Mouse (Mus musculus) intestine, embryonic 15.5 days (tissue): Measurements from ENCODE around the gene Sema6d. TPM values are rescaled to one million over a fixed set of nuclear protein-coding genes. Genes with fewer than 3 reads are reported as not detected.
A peak's percentile ranks its signal among the peaks of the same experiment; 100 is the strongest.

ENCODE experiments used
- ATAC-seq: fragments of 200-750 bp; cut with Nextera tagmentation; 2 replicates; pipeline ENCODE4 v1.8.0; 2017; ENCODE audit warnings: moderate TSS enrichment, moderate library complexity
- H3K27ac ChIP-seq: fragments of 300-500 bp; sonication (generic); 2 replicates; pipeline ENCODE4 v1.5.1; 2015; ENCODE audit warnings: mild to moderate bottlenecking, inconsistent platforms
- H3K27me3 ChIP-seq: fragments of 300-500 bp; sonication (generic); replicated peaks from 2 replicates; pipeline ENCODE4 v1.6.1; 2015; ENCODE audit warnings: inconsistent platforms
- H3K36me3 ChIP-seq: fragments of 300-500 bp; sonication (generic); 2 replicates; pipeline ENCODE4 v1.6.1; 2015; ENCODE audit warnings: inconsistent platforms
- H3K4me1 ChIP-seq: fragments of 300-500 bp; sonication (generic); replicated peaks from 2 replicates; pipeline ENCODE4 v1.6.1; 2015; ENCODE audit warnings: inconsistent platforms
- H3K4me2 ChIP-seq: fragments of 300-500 bp; sonication (generic); replicated peaks from 2 replicates; pipeline ENCODE4 v1.6.1; 2015; ENCODE audit warnings: mild to moderate bottlenecking, inconsistent platforms
- H3K4me3 ChIP-seq: fragments of 300-500 bp; sonication (generic); replicated peaks from 2 replicates; pipeline ENCODE4 v1.5.1; 2015; ENCODE audit warnings: inconsistent platforms
- H3K9ac ChIP-seq: fragments of 300-500 bp; sonication (generic); 2 replicates; pipeline ENCODE4 v1.6.1; 2015; ENCODE audit warnings: inconsistent platforms
- H3K9me3 ChIP-seq: fragments of 300-500 bp; sonication (generic); 2 replicates; pipeline ENCODE4 v1.6.1; 2016; ENCODE audit warnings: inconsistent platforms
- WGBS: fragments of 180-500 bp; shearing (Covaris S2); methylation state at CpG from one replicate; pipeline ENCODE4 v1.1.7; 2015; 5-methylcytosine and 5-hydroxymethylcytosine counted together
- polyA plus RNA-seq: library from polyadenylated mRNA; unstranded; fragments of >200 nt; fragmentation: Nextera tagmentation; extraction: Ambion mirVana; gene quantifications from 2 replicates; pipeline ENCODE4 v1.2.1, GENCODE M21; 2015

The Sema6d gene
- polyA plus RNA-seq, 1 experiment from 2014 or later = 11.9 TPM

DNA sequence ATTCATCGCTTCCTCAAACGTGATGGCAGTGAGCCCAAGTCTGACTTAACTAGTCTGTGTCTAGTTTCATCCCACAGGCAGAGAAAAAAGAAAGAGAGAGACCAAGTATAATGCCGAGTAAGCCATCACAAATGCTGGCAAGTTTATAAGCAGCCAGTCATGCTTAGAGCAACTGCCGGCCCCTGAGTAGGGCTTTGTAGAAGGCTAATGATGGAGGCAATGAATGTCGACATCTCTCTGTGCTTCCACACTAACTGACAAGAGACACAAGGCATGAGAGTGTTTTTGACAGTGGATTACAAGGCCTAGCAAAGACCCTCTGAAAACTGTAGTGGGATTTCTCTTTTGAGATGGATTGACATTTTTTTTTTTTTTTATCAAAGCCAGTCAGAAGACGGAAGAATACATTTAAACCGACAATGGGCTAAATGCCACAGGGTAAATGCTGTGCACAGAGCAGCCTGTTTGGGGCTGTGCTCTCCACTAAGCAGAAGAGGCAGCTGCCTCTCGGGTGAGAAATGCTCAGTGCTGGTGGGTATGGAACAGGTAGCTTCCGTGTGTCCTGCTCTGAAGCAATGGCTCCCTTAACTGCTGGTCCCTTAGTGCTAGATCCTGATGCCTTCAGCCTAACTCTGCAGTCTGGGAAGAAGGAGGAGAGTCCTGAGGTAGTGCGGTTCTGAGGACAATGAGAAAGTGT lies 380.7 kb downstream of the Sema6d start:
- Histone ChIP-seq H3K4me1 (peaks cover 11% of the 10 kb centered on the region), H3K9me3 (no peaks in the 10 kb centered on the region), H3K4me2 (no peak overlapping the region), H3K36me3 (no peaks in the 10 kb centered on the region), H3K9ac (no peak overlapping the region), H3K4me3 (no peak overlapping the region), H3K27ac (no peak overlapping the region), H3K27me3 (no peaks in the 10 kb centered on the region)
- no peak for ATAC-seq
- 55% methylated on average over 10 of the region's 10 CpGs for WGBS

DNA sequence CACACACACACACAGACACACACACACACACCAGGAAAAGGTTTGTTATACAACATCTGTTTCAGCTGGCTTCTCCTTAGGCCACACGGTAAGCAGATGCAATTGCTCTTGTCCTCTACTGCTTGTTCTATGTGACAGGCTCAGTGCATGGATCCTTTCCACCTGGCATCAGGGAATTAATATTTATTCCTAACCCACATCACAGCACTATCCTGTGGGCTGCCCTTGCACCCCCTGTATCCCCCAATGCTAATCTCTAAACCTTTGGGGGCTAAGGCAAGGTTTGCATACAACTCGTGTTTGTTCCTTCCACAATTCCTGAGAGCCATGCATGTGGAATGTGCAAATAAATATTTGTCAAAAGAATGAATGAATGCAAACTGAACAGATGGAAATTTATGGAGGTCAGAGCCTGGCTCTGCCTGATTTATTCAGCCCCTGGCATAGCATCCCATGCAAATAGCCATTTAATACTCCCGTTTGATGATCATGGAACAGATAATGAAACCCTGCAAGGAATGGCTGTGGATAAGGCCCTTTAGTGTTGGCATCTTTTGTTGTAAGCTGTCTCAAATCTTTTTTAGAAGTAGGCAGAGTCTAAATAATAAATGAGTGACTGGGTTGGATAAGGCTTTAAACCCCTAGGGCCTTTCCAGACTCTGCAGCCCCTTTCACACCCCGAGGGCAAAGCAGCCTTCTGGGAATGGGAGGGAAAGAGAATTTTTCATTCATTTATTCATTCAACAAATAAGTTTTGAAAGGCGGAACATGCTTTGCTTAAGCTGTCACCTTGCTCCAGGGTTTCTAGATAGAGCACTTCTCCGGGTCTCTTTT lies 383.1 kb downstream of the Sema6d start:
- ATAC-seq = no peak
- Histone ChIP-seq H3K4me2 (no peak overlapping the region), H3K4me3 (no peak overlapping the region), H3K9me3 (no peaks in the 10 kb centered on the region), H3K4me1 (peaks cover 4% of the 10 kb centered on the region; the same call in 1 of the 2 replicates), H3K27ac (no peak overlapping the region), H3K36me3 (no peaks in the 10 kb centered on the region), H3K9ac (no peak overlapping the region), H3K27me3 (no peaks in the 10 kb centered on the region)
- 55% methylated on average over 6 of the region's 6 CpGs for WGBS

DNA sequence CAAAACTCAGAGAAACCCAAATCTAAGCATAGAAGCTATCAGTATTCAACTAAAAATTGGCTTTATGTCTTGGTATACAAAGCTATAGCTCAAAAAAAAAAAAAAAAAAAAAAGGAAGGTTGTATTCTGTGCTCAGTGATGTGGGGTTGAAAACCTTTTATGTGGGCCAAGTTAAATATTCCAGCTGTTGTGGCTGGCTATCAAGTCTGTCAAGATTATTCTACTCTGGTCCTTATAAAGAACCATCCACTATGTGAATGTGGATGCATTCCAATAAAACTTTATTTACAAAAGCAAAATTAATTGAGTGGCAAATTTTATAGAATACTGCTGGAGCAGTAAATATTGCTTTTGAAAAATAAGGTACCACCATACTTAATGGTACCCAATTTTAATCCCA lies 388.1 kb downstream of the Sema6d start:
- H3K4me3 ChIP-seq = no peak overlapping the region
- ATAC-seq = no peak
- H3K27me3 ChIP-seq = no peaks in the 10 kb centered on the region
- H3K4me1 ChIP-seq = no peaks in the 10 kb centered on the region
- H3K27ac ChIP-seq = no peak overlapping the region
- no peaks in the 10 kb centered on the region for H3K9me3 ChIP-seq
- H3K9ac ChIP-seq = no peak overlapping the region
- no peak overlapping the region for H3K4me2 ChIP-seq
- no peaks in the 10 kb centered on the region for H3K36me3 ChIP-seq

DNA sequence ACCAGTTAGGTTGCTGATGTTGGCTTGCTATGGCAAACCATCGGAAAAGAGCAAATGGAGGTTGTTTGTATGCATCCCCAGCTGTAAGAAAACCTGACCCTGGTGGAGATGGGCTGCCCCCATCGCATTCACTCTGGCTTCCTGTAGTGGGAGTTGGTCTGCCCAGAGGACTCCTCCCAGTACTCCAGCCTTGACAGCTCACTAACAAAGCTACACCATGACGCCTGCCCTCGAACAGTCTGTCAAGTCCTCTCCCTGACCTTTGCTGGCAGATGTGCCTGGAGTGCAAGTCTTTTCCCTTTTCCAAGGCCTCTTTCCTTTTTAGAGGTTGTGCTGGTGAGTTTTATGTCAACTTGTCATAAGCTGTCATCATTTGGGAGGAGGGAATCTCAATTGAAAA lies 388.8 kb downstream of the Sema6d start:
- WGBS = 73% methylated on average over 4 of the region's 4 CpGs
- Histone ChIP-seq H3K4me2 (no peak overlapping the region), H3K4me1 (no peaks in the 10 kb centered on the region), H3K27ac (no peak overlapping the region), H3K27me3 (no peaks in the 10 kb centered on the region), H3K4me3 (no peak overlapping the region), H3K36me3 (no peaks in the 10 kb centered on the region), H3K9me3 (no peaks in the 10 kb centered on the region), H3K9ac (no peak overlapping the region)
- ATAC-seq = no peak

DNA sequence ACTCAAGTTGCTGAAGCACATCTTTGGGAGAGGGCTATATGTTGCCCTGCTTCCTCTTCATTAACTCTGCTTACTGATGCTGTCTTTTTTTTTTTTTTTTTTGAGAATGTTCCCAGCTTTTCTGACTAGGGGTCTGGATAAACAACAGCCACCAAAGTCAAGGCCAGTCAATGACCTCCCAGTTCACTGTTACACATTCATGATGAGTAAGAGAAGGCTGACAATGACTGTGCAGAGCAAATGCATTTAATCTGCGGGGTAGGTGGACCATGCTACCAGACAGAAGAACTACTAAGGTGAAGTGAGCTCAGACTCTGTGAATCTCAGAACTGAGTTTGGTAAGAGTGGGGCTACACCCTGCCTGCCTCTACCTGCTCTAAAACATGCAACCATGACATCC lies 396.0 kb downstream of the Sema6d start:
- Histone ChIP-seq H3K36me3 (no peaks in the 10 kb centered on the region), H3K4me3 (no peak overlapping the region), H3K9ac (no peak overlapping the region), H3K4me1 (no peaks in the 10 kb centered on the region), H3K27me3 (no peaks in the 10 kb centered on the region), H3K4me2 (no peak overlapping the region), H3K27ac (no peak overlapping the region), H3K9me3 (no peaks in the 10 kb centered on the region)
- ATAC-seq = no peak
- WGBS = 92% methylated on average over 1 of the region's 1 CpGs

DNA sequence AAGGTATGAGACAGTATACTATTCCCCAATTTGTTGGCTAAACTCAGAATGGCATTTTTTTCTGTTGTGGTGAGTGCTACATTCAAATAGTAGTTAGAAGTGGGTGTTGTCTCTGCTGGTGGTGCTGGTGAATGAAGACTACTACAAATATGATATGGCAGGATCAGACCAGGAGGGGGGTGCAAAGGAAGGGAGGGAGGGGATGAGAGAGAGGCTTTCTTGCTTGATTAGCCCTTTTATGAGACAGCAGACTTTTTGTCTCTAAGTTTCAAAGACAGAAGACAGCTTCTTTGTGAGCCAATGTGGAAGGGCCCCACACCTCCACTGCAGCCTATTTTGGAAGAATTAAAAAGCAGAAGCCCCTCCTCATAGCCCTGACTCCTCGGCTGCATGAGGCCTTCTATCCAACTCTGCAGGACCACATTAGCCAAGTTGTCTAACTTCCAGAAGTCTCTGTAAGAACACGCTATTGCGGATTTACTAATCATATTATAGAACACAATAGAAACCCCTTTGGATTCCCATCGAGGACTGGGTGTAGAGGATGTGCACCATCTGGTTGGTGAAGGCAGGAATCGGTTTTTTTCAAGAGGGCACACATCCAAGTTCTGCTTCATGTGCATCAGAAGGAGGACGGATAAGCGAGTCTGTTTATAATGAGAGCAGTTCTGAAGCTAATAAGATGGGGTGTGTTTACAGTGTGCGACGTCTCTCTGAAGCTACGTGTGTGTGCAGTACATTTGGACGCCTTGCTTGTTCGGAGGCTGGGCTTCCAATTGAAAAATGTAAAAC lies 400.4 kb downstream of the Sema6d start:
- Histone ChIP-seq H3K36me3 (no peaks in the 10 kb centered on the region), H3K4me2 (no peak overlapping the region), H3K9ac (no peak overlapping the region), H3K4me1 (no peaks in the 10 kb centered on the region), H3K27me3 (no peaks in the 10 kb centered on the region), H3K4me3 (no peak overlapping the region), H3K27ac (no peak overlapping the region), H3K9me3 (no peaks in the 10 kb centered on the region)
- peak; percentile 65 for ATAC-seq
- 38% methylated on average over 12 of the region's 12 CpGs for WGBS

DNA sequence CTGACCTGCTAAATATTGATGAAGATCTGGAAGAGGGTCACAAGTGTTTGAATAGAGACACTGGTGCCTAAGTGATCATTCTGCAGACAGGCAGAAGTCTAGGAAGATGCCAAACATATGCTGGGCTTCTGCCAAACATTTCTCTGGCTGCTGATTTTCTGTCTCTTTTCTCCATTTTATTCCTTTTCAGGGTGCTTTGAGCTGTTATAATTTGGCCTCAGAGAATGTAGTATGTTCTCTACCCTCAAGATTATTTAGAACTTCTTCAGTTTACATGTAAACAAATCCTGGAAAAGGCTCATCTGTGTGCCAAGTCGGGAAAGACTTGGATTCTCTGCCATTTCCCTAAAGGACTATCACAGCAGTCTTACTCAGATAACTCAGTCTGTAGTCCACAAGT lies 406.0 kb downstream of the Sema6d start:
- no peaks in the 10 kb centered on the region for H3K36me3 ChIP-seq
- H3K4me1 ChIP-seq = no peaks in the 10 kb centered on the region
- 51% methylated on average over 1 of the region's 1 CpGs for WGBS
- no peaks in the 10 kb centered on the region for H3K27me3 ChIP-seq
- ATAC-seq = no peak
- no peaks in the 10 kb centered on the region for H3K9me3 ChIP-seq
- no peak overlapping the region for H3K4me3 ChIP-seq
- H3K9ac ChIP-seq = no peak overlapping the region
- H3K27ac ChIP-seq = no peak overlapping the region
- no peak overlapping the region for H3K4me2 ChIP-seq

DNA sequence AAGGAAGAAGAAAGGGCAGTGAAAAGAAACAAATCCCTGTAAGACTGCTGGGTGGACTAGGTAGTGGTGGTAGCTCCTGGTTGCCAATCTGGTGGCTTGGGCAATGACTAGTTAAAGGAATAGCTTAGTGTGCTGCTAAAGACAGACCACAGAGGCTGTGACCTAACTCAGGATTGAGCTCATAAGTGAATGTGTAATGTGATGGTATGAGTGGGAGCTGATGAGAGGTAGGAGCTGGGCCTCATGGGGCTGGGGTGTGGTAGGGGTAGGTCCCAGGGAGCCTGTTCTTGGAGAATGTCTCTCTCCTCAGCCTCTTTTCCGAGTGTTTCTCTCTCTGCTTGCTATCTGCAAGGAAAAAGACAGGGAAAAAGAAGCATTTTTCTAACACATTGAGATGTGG lies 409.9 kb downstream of the Sema6d start:
- no peaks in the 10 kb centered on the region for H3K36me3 ChIP-seq
- H3K27me3 ChIP-seq = no peaks in the 10 kb centered on the region
- no peak overlapping the region for H3K9ac ChIP-seq
- H3K4me3 ChIP-seq = no peak overlapping the region
- H3K4me2 ChIP-seq = no peak overlapping the region
- H3K9me3 ChIP-seq = no peaks in the 10 kb centered on the region
- no peak overlapping the region for H3K27ac ChIP-seq
- no peaks in the 10 kb centered on the region for H3K4me1 ChIP-seq
- WGBS = 63% methylated on average over 1 of the region's 1 CpGs
- ATAC-seq = no peak

DNA sequence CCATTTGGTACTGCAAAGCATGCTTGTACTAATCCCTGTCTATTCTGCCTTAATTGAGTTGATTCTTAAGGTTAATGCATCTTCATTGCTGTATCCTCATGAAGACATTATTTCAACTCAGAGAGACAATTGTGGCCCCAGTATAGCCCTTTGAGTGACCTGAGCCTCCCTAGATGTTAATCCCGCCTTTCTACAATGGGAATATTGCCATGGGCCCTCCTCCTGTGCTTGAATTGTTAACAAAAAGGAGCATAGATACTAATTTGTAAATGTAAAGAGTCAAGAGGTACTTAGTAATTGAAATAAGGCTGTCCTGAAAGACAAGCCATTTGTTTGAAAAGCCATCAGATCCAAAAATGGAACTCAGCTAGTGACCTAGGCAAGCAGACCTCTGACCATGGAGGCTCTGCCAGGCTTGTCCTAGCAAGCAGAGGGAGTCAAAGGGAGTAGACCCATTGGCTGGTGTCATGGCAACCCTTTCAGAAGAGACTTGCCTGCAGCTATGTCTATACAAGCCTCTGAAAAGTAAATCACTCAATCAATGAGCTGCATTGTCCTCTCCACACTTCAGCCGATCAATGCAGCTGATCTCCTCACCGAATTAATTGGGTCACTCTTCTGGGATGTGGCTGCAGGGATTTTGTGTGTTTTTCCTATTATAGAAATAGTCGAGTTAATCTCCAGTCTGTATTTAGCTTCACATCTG lies 416.2 kb downstream of the Sema6d start:
- Histone ChIP-seq H3K9ac (no peak overlapping the region), H3K4me1 (no peaks in the 10 kb centered on the region), H3K4me2 (no peak overlapping the region), H3K27me3 (no peaks in the 10 kb centered on the region), H3K4me3 (no peak overlapping the region), H3K36me3 (no peaks in the 10 kb centered on the region), H3K27ac (no peak overlapping the region), H3K9me3 (no peaks in the 10 kb centered on the region)
- ATAC-seq = no peak
- 60% methylated on average over 4 of the region's 4 CpGs for WGBS

DNA sequence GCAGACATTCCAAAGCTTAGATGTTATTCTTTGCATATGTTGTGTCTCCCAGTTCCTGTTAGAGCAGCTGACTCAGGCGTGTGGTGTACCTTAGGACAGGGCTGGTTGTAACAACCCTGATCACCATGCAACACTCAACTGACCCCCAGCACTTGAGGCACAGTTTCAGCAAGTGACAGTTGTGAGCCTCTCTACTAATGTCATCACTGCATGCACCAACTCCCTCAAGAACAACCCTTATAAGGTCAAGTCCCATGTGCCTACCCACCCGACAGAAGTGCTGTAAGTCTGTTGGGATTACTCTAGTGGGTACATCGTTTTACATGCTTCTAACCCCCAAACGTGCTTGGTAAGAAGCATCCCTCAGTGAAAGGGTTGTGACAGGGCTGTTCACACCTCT lies 418.0 kb downstream of the Sema6d start:
- Histone ChIP-seq H3K4me3 (no peak overlapping the region), H3K36me3 (no peaks in the 10 kb centered on the region), H3K9ac (no peak overlapping the region), H3K27ac (no peak overlapping the region), H3K9me3 (no peaks in the 10 kb centered on the region), H3K4me2 (no peak overlapping the region), H3K27me3 (no peaks in the 10 kb centered on the region), H3K4me1 (no peaks in the 10 kb centered on the region)
- WGBS = 81% methylated on average over 4 of the region's 4 CpGs
- no peak for ATAC-seq

DNA sequence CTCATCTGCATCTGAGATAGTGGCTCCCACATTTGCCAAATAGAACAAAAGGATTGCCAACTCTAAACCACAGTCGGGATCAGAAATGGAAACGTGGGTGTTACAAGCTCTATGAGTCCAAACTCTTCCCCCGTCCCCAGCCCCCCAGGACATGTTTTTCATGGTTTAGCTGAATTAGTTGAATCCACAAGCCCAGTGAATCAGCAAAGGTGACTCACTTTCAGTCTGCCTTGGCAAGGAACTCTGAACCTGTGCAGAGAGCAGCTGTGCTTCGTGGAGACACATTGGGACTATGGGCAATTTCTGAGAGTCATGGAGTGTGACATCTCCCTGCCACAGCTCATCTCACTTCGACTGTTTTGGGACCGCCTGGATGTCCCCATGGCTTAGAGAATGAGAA lies 419.7 kb downstream of the Sema6d start:
- H3K27me3 ChIP-seq = no peaks in the 10 kb centered on the region
- 85% methylated on average over 6 of the region's 6 CpGs for WGBS
- ATAC-seq = no peak
- no peak overlapping the region for H3K4me2 ChIP-seq
- no peak overlapping the region for H3K27ac ChIP-seq
- H3K4me1 ChIP-seq = no peaks in the 10 kb centered on the region
- no peaks in the 10 kb centered on the region for H3K36me3 ChIP-seq
- H3K9me3 ChIP-seq = no peaks in the 10 kb centered on the region
- H3K4me3 ChIP-seq = no peak overlapping the region
- no peak overlapping the region for H3K9ac ChIP-seq

DNA sequence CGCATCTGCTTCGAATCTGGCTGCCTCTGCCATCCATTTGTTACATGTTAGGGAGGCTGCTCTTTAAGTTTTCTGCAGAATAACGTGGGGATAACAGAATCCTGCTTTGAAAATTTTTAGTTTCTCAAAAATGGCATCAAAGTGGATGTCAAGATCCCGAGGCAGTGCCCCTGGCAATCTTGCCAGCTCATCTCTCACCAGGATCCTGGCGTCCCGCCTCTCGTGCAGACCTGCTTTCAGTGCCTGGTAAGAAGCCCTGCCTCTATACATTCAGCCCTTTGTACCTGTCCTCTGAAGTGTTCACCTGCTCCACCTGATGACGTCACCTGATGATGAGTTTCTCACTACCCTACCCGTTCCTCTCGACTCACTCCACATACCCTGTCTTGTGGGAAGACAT lies 422.1 kb downstream of the Sema6d start:
- H3K27ac ChIP-seq = no peak overlapping the region
- no peaks in the 10 kb centered on the region for H3K4me1 ChIP-seq
- no peaks in the 10 kb centered on the region for H3K9me3 ChIP-seq
- H3K36me3 ChIP-seq = no peaks in the 10 kb centered on the region
- no peak overlapping the region for H3K4me3 ChIP-seq
- no peak overlapping the region for H3K9ac ChIP-seq
- H3K27me3 ChIP-seq = no peaks in the 10 kb centered on the region
- H3K4me2 ChIP-seq = no peak overlapping the region
- ATAC-seq = no peak
- 84% methylated on average over 10 of the region's 10 CpGs for WGBS
